Mouse (Mus musculus): ENCODE results near the gene Gm20388.

DNA sequence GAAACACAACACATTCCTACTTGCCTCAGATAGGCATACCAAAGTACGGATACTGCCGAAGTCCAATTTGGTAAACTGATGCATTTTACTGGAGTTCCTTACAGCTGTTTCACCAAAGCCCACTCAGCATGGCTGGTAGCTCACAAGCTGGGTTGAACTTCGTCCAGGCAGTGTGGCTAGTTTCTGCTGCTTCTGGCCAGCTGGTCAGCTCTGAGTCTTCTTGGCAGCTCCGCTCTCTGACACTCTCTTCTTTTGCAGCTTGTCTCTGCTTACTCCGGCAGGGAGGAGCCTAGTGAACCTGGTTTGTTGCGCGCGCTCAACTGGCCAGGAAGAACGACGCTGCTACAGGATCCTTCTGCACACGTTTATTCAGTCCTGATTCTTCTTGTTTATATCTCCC, 3725.0 kb downstream of the Gm20388 start:
- TF ChIP-seq CTCF (conservative IDR thresholded peaks at IDR 0.05; ENCODE audit: insufficient read depth, insufficient read length, low read depth, low read length) (no peak), POLR2A (IDR thresholded peaks at IDR 0.05; ENCODE audit: low read depth, low read length) (no peak)

Data from kidney, adult 2 months (tissue).